Mouse (Mus musculus): ENCODE data around the gene Ppm1h. TPM values are rescaled to one million over a fixed set of nuclear protein-coding genes. Genes with fewer than 3 reads are reported as not detected.

The Ppm1h gene
- polyA plus RNA-seq, 1 experiment from 2014 or later: 4.9 TPM

GRCm38 (mm10) chr10:122753924-122754307, 75.4 kb downstream of the Ppm1h start:
- Histone ChIP-seq H3K9ac (ENCODE audit: low read length) (no peak overlapping the region; the same call in 1 of the 2 replicates), H3K36me3 (ENCODE audit: control insufficient read depth, insufficient read depth, low read length) (no peaks in the 10 kb centered on the region), H3K27me3 (ENCODE audit: control insufficient read depth, insufficient read depth, low read length) (no peaks in the 10 kb centered on the region), H3K9me3 (ENCODE audit: control insufficient read depth, low read length) (no peaks in the 10 kb centered on the region), H3K27ac (replicated peaks in 1 of 2; ENCODE audit: control insufficient read depth in 1 of 2, insufficient read depth in 1 of 2, low read depth in 2 of 2, low read length in 2 of 2) (peak overlapping the region in 1 of 2 experiments; percentile 47; a peak in 1 of 4 replicates), H3K4me1 (ENCODE audit: control insufficient read depth in 2 of 2, insufficient read depth in 2 of 2, low read length in 2 of 2) (peaks cover 9 to 14% of the 10 kb centered on the region in 2 experiments), H3K4me3 (ENCODE audit: control insufficient read depth in 1 of 2, insufficient read depth in 1 of 2, low read depth in 1 of 2, low read length in 2 of 2) (no peak overlapping the region), H3K4me2 (ENCODE audit: low read length) (peak overlapping the region; percentile 34)
- 57% methylated on average over 2 of the region's 2 CpGs for WGBS
- ATAC-seq (ENCODE audit: insufficient number of reproducible peaks, insufficient read depth, low FRiP score, low read depth): no peak

GRCm38 (mm10) chr10:122754967-122755366, 76.4 kb downstream of the Ppm1h start:
- ATAC-seq (ENCODE audit: insufficient number of reproducible peaks, insufficient read depth, low FRiP score, low read depth): no peak

GRCm38 (mm10) chr10:122756879-122757530, 78.4 kb downstream of the Ppm1h start:
- H3K27ac ChIP-seq (replicated peaks in 1 of 2; ENCODE audit: control insufficient read depth in 1 of 2, insufficient read depth in 1 of 2, low read depth in 2 of 2, low read length in 2 of 2): no peak overlapping the region
- peaks cover 9 to 14% of the 10 kb centered on the region in 2 experiments for H3K4me1 ChIP-seq (ENCODE audit: control insufficient read depth in 2 of 2, insufficient read depth in 2 of 2, low read length in 2 of 2)
- H3K36me3 ChIP-seq (ENCODE audit: control insufficient read depth, insufficient read depth, low read length): no peaks in the 10 kb centered on the region
- H3K27me3 ChIP-seq (ENCODE audit: control insufficient read depth, insufficient read depth, low read length): no peaks in the 10 kb centered on the region
- no peaks in the 10 kb centered on the region for H3K9me3 ChIP-seq (ENCODE audit: control insufficient read depth, low read length)
- WGBS: 36% methylated on average over 7 of the region's 7 CpGs
- no peak for ATAC-seq (ENCODE audit: insufficient number of reproducible peaks, insufficient read depth, low FRiP score, low read depth)
- H3K4me3 ChIP-seq (ENCODE audit: control insufficient read depth in 1 of 2, insufficient read depth in 1 of 2, low read depth in 1 of 2, low read length in 2 of 2): no peak overlapping the region
- no peak overlapping the region for H3K9ac ChIP-seq (ENCODE audit: low read length)
- no peak overlapping the region for H3K4me2 ChIP-seq (ENCODE audit: low read length)

More at GRCm38 (mm10) chr10:122754967-122755366, 76.4 kb downstream of the Ppm1h start:
- H3K9ac ChIP-seq (ENCODE audit: low read length): no peak overlapping the region
- no peaks in the 10 kb centered on the region for H3K27me3 ChIP-seq (ENCODE audit: control insufficient read depth, insufficient read depth, low read length)
- no peak overlapping the region for H3K4me2 ChIP-seq (ENCODE audit: low read length)
- no peaks in the 10 kb centered on the region for H3K36me3 ChIP-seq (ENCODE audit: control insufficient read depth, insufficient read depth, low read length)
- H3K4me3 ChIP-seq (ENCODE audit: control insufficient read depth in 1 of 2, insufficient read depth in 1 of 2, low read depth in 1 of 2, low read length in 2 of 2): no peak overlapping the region
- no peak overlapping the region for H3K27ac ChIP-seq (replicated peaks in 1 of 2; ENCODE audit: control insufficient read depth in 1 of 2, insufficient read depth in 1 of 2, low read depth in 2 of 2, low read length in 2 of 2)
- H3K4me1 ChIP-seq (ENCODE audit: control insufficient read depth in 2 of 2, insufficient read depth in 2 of 2, low read length in 2 of 2): peaks cover 9 to 14% of the 10 kb centered on the region in 2 experiments
- no peaks in the 10 kb centered on the region for H3K9me3 ChIP-seq (ENCODE audit: control insufficient read depth, low read length)
- whole genome bisulfite sequencing: 93% methylated on average over 1 of the region's 1 CpGs

- 80% methylated on average over 12 of the region's 12 CpGs for WGBS
These were observed 79.2 kb downstream of the Ppm1h start for GRCm38 (mm10) chr10:122757727-122758126.

GRCm38 (mm10) chr10:122758346-122758745, 79.8 kb downstream of the Ppm1h start:
- H3K4me2 ChIP-seq (ENCODE audit: low read length): no peak overlapping the region
- ATAC-seq (ENCODE audit: insufficient number of reproducible peaks, insufficient read depth, low FRiP score, low read depth): no peak

More at GRCm38 (mm10) chr10:122757727-122758126, 79.2 kb downstream of the Ppm1h start:
- no peak for ATAC-seq (ENCODE audit: insufficient number of reproducible peaks, insufficient read depth, low FRiP score, low read depth)
- Histone ChIP-seq H3K27me3 (ENCODE audit: control insufficient read depth, insufficient read depth, low read length) (no peaks in the 10 kb centered on the region), H3K4me2 (ENCODE audit: low read length) (no peak overlapping the region), H3K9ac (ENCODE audit: low read length) (no peak overlapping the region), H3K27ac (replicated peaks in 1 of 2; ENCODE audit: control insufficient read depth in 1 of 2, insufficient read depth in 1 of 2, low read depth in 2 of 2, low read length in 2 of 2) (no peak overlapping the region), H3K36me3 (ENCODE audit: control insufficient read depth, insufficient read depth, low read length) (no peaks in the 10 kb centered on the region), H3K4me3 (ENCODE audit: control insufficient read depth in 1 of 2, insufficient read depth in 1 of 2, low read depth in 1 of 2, low read length in 2 of 2) (no peak overlapping the region), H3K9me3 (ENCODE audit: control insufficient read depth, low read length) (no peaks in the 10 kb centered on the region), H3K4me1 (ENCODE audit: control insufficient read depth in 2 of 2, insufficient read depth in 2 of 2, low read length in 2 of 2) (peaks cover 9 to 12% of the 10 kb centered on the region in 2 experiments)

GRCm38 (mm10) chr10:122759729-122760128, 81.2 kb downstream of the Ppm1h start:
- ATAC-seq (ENCODE audit: insufficient number of reproducible peaks, insufficient read depth, low FRiP score, low read depth): no peak
- 85% methylated on average over 2 of the region's 2 CpGs for WGBS
- Histone ChIP-seq H3K4me3 (ENCODE audit: control insufficient read depth in 1 of 2, insufficient read depth in 1 of 2, low read depth in 1 of 2, low read length in 2 of 2) (no peak overlapping the region), H3K36me3 (ENCODE audit: control insufficient read depth, insufficient read depth, low read length) (no peaks in the 10 kb centered on the region), H3K9ac (ENCODE audit: low read length) (no peak overlapping the region), H3K27ac (replicated peaks in 1 of 2; ENCODE audit: control insufficient read depth in 1 of 2, insufficient read depth in 1 of 2, low read depth in 2 of 2, low read length in 2 of 2) (no peak overlapping the region), H3K9me3 (ENCODE audit: control insufficient read depth, low read length) (no peaks in the 10 kb centered on the region), H3K4me1 (ENCODE audit: control insufficient read depth in 2 of 2, insufficient read depth in 2 of 2, low read length in 2 of 2) (peaks cover 3% of the 10 kb centered on the region in 2 experiments), H3K4me2 (ENCODE audit: low read length) (no peak overlapping the region), H3K27me3 (ENCODE audit: control insufficient read depth, insufficient read depth, low read length) (no peaks in the 10 kb centered on the region)

More at GRCm38 (mm10) chr10:122758346-122758745, 79.8 kb downstream of the Ppm1h start:
- Histone ChIP-seq H3K4me1 (ENCODE audit: control insufficient read depth in 2 of 2, insufficient read depth in 2 of 2, low read length in 2 of 2) (peaks cover 5 to 6% of the 10 kb centered on the region in 2 experiments), H3K9ac (ENCODE audit: low read length) (no peak overlapping the region), H3K36me3 (ENCODE audit: control insufficient read depth, insufficient read depth, low read length) (no peaks in the 10 kb centered on the region), H3K9me3 (ENCODE audit: control insufficient read depth, low read length) (no peaks in the 10 kb centered on the region), H3K27me3 (ENCODE audit: control insufficient read depth, insufficient read depth, low read length) (no peaks in the 10 kb centered on the region), H3K4me3 (ENCODE audit: control insufficient read depth in 1 of 2, insufficient read depth in 1 of 2, low read depth in 1 of 2, low read length in 2 of 2) (no peak overlapping the region), H3K27ac (replicated peaks in 1 of 2; ENCODE audit: control insufficient read depth in 1 of 2, insufficient read depth in 1 of 2, low read depth in 2 of 2, low read length in 2 of 2) (no peak overlapping the region)
- WGBS: 75% methylated on average over 4 of the region's 4 CpGs

GRCm38 (mm10) chr10:122760469-122761307, 82.1 kb downstream of the Ppm1h start:
- no peak overlapping the region for H3K9ac ChIP-seq (ENCODE audit: low read length)
- H3K4me2 ChIP-seq (ENCODE audit: low read length): no peak overlapping the region
- H3K36me3 ChIP-seq (ENCODE audit: control insufficient read depth, insufficient read depth, low read length): no peaks in the 10 kb centered on the region
- H3K4me3 ChIP-seq (ENCODE audit: control insufficient read depth in 1 of 2, insufficient read depth in 1 of 2, low read depth in 1 of 2, low read length in 2 of 2): no peak overlapping the region
- H3K27ac ChIP-seq (replicated peaks in 1 of 2; ENCODE audit: control insufficient read depth in 1 of 2, insufficient read depth in 1 of 2, low read depth in 2 of 2, low read length in 2 of 2): no peak overlapping the region
- H3K9me3 ChIP-seq (ENCODE audit: control insufficient read depth, low read length): no peaks in the 10 kb centered on the region
- 81% methylated on average over 7 of the region's 7 CpGs for WGBS
- no peak for ATAC-seq (ENCODE audit: insufficient number of reproducible peaks, insufficient read depth, low FRiP score, low read depth)
- H3K4me1 ChIP-seq (ENCODE audit: control insufficient read depth in 2 of 2, insufficient read depth in 2 of 2, low read length in 2 of 2): peaks cover 4 to 11% of the 10 kb centered on the region in 2 experiments
- no peaks in the 10 kb centered on the region for H3K27me3 ChIP-seq (ENCODE audit: control insufficient read depth, insufficient read depth, low read length)

Data from heart, embryonic 14.5 days (tissue).